Mouse (Mus musculus) gastrocnemius, adult 2 months (tissue): Measurements from ENCODE around the gene Pon3. TPM values are rescaled to one million over a fixed set of nuclear protein-coding genes. Genes with fewer than 3 reads are reported as not detected.

Experiments
- DNase-seq: peaks from one replicate; pipeline ENCODE4 v3.0.0; 2022
- H3K27ac ChIP-seq: fragments of 200-600 bp; 2 replicates; pipeline ENCODE4 v1.8.1; 2022; ENCODE audit warnings: mild to moderate bottlenecking
- H3K4me3 ChIP-seq: fragments of 200-600 bp; 2 replicates; pipeline ENCODE4 v1.8.1; 2022; ENCODE audit warnings: mild to moderate bottlenecking, moderate library complexity
- CTCF ChIP-seq: fragments of 200-600 bp; IDR thresholded peaks from 2 replicates; pipeline ENCODE4 v1.8.1; 2022; ENCODE audit warnings: antibody characterized with exemption, mild to moderate bottlenecking, moderate library complexity
- intact Hi-C: fragments of 180-260 bp; cut with DNase I; formaldehyde crosslinking; loops from one replicate; pipeline ENCODE4 v1.15.1; 2025
- total RNA-seq, 2 experiments: library from RNA; stranded (reverse); gene quantifications; 2 replicates each; pipeline ENCODE4 v1.2.3; 2021

The Pon3 gene
- total RNA-seq, 2 experiments from 2014 or later = 33.2 to 35.8 TPM

GRCm38 (mm10) chr6:5188938-5189337 lies 67.1 kb downstream of the Pon3 start:
- TF ChIP-seq CTCF = no peak
- intact Hi-C loops = no loop called here
- Histone ChIP-seq H3K27ac (no peak overlapping the region), H3K4me3 (no peak overlapping the region)
- DNase-seq = no peak

GRCm38 (mm10) chr6:5188036-5188435 lies 68.0 kb downstream of the Pon3 start:
- no peak overlapping the region for H3K27ac ChIP-seq
- H3K4me3 ChIP-seq = no peak overlapping the region
- no peak for TF ChIP-seq CTCF
- no peak for DNase-seq
- intact Hi-C loops = no loop called here

GRCm38 (mm10) chr6:5187586-5187985 lies 68.5 kb downstream of the Pon3 start:
- intact Hi-C loops = no loop called here
- H3K4me3 ChIP-seq = no peak overlapping the region
- TF ChIP-seq CTCF = no peak
- no peak for DNase-seq
- no peak overlapping the region for H3K27ac ChIP-seq

- intact Hi-C loops = no loop called here
- TF ChIP-seq CTCF = no peak
- no peak overlapping the region for H3K4me3 ChIP-seq
- DNase-seq = no peak
- H3K27ac ChIP-seq = no peak overlapping the region
Observed at GRCm38 (mm10) chr6:5186229-5186950, 69.7 kb downstream of the Pon3 start.

GRCm38 (mm10) chr6:5180645-5181044 lies 75.4 kb downstream of the Pon3 start:
- no peak for TF ChIP-seq CTCF
- intact Hi-C loops = no loop called here
- Histone ChIP-seq H3K4me3 (no peak overlapping the region), H3K27ac (no peak overlapping the region)
- DNase-seq = no peak

- Histone ChIP-seq H3K27ac (no peak overlapping the region), H3K4me3 (no peak overlapping the region)
- TF ChIP-seq CTCF = no peak
- intact Hi-C loops = no loop called here
- DNase-seq = no peak
Observed at GRCm38 (mm10) chr6:5179189-5179588, 76.9 kb downstream of the Pon3 start.

- intact Hi-C loops = no loop called here
- Histone ChIP-seq H3K4me3 (peak overlapping the region; percentile 38), H3K27ac (no peak overlapping the region)
- TF ChIP-seq CTCF = no peak
- DNase-seq = no peak
Observed at GRCm38 (mm10) chr6:5177967-5178891, 77.9 kb downstream of the Pon3 start.

GRCm38 (mm10) chr6:5174179-5174812 lies 81.8 kb downstream of the Pon3 start:
- no peak overlapping the region for H3K27ac ChIP-seq
- TF ChIP-seq CTCF = no peak
- no peak for DNase-seq
- peak overlapping the region; percentile 15; the same call in 1 of the 2 replicates for H3K4me3 ChIP-seq
- intact Hi-C loops = no loop called here

GRCm38 (mm10) chr6:5172571-5172970 lies 83.5 kb downstream of the Pon3 start:
- no peak for DNase-seq
- Histone ChIP-seq H3K27ac (no peak overlapping the region), H3K4me3 (no peak overlapping the region)
- TF ChIP-seq CTCF = no peak
- intact Hi-C loops = no loop called here

- intact Hi-C loops = no loop called here
- Histone ChIP-seq H3K27ac (no peak overlapping the region), H3K4me3 (no peak overlapping the region)
- TF ChIP-seq CTCF = no peak
- no peak for DNase-seq
Observed at GRCm38 (mm10) chr6:5171418-5171817, 84.7 kb downstream of the Pon3 start.

Other genes starting within 250 kb of the Pon3 start
- under 1 TPM in 1 of 2 experiments, not detected in 1; 0.31 TPM for gene Pon1, start 62.3 kb downstream of the Pon3 start, total RNA-seq
- 10 to 100 TPM; 14.8 to 14.9 TPM for gene Pon2, start 42.2 kb upstream of the Pon3 start, total RNA-seq
- 10 to 100 TPM; 13.1 to 13.4 TPM for gene Asb4, start 127.1 kb upstream of the Pon3 start, total RNA-seq
- gene Pdk4, start 240.0 kb upstream of the Pon3 start, total RNA-seq = 1,000 to 10,000 TPM in 1 of 2 experiments, 100 to 1,000 TPM in 1; 484 to 1,239 TPM